Mouse (Mus musculus): Measurements from ENCODE around the gene Cad.

- TF ChIP-seq CTCF (IDR thresholded peaks at IDR 0.05; ENCODE audit: low read depth): no peak
- TF ChIP-seq EP300 (IDR thresholded peaks at IDR 0.05; ENCODE audit: low read depth): no peak
These were observed 39.7 kb downstream of the Cad start for GRCm38 (mm10) chr5:31094100-31094798.

All from heart, postnatal 0 days (tissue).